Mouse (Mus musculus) adrenal gland (tissue): ENCODE measurements around the gene Ick.

Experiments
- intact Hi-C: fragments of 180-260 bp; cut with DNase I; formaldehyde crosslinking; loops from one replicate; pipeline ENCODE4 v1.15.1; 2025

Gene Ick

GRCm38 (mm10) chr9:78188910-78189309 lies 79.9 kb downstream of the Ick start:
- intact Hi-C loops, result no loop called here

GRCm38 (mm10) chr9:78190651-78191634 lies 82.0 kb downstream of the Ick start:
- intact Hi-C loops, result no loop called here

- intact Hi-C loops, result no loop called here
These were observed 82.7 kb downstream of the Ick start for GRCm38 (mm10) chr9:78191736-78192135.

GRCm38 (mm10) chr9:78193902-78194597 lies 85.1 kb downstream of the Ick start:
- intact Hi-C loops, result loop anchor here (2.0 kb wide), 1 partner anchor 81 kb away; no protein-coding TSS in a partner anchor

GRCm38 (mm10) chr9:78195034-78195433 lies 86.0 kb downstream of the Ick start:
- intact Hi-C loops, result loop anchor here (2.0 kb wide), 1 partner anchor 82 kb away; no protein-coding TSS in a partner anchor

- intact Hi-C loops, result no loop called here
These were observed 88.8 kb downstream of the Ick start for GRCm38 (mm10) chr9:78197801-78198200.

GRCm38 (mm10) chr9:78204194-78204593 lies 95.2 kb downstream of the Ick start:
- intact Hi-C loops, result no loop called here

GRCm38 (mm10) chr9:78208956-78209355 lies 100.0 kb downstream of the Ick start:
- intact Hi-C loops, result no loop called here

GRCm38 (mm10) chr9:78210079-78210478 lies 101.1 kb downstream of the Ick start:
- intact Hi-C loops, result no loop called here

GRCm38 (mm10) chr9:78210821-78211220 lies 101.8 kb downstream of the Ick start:
- intact Hi-C loops, result no loop called here

- intact Hi-C loops, result no loop called here
These were observed 102.5 kb downstream of the Ick start for GRCm38 (mm10) chr9:78211521-78211920.

GRCm38 (mm10) chr9:78212341-78213049 lies 103.5 kb downstream of the Ick start:
- intact Hi-C loops, result no loop called here

- intact Hi-C loops, result no loop called here
These were observed 108.1 kb downstream of the Ick start for GRCm38 (mm10) chr9:78217074-78217473.
